Mouse (Mus musculus) intestine, embryonic 15.5 days (tissue): ENCODE results near the gene Tmem255b. TPM values are rescaled to one million over a fixed set of nuclear protein-coding genes. Genes with fewer than 3 reads are reported as not detected.

Experiments
- polyA plus RNA-seq: library from polyadenylated mRNA; unstranded; fragments of >200 nt; fragmentation: Nextera tagmentation; extraction: Ambion mirVana; gene quantifications from 2 replicates; pipeline ENCODE4 v1.2.1, GENCODE M21; 2015

The Tmem255b gene
- polyA plus RNA-seq, 1 experiment from 2014 or later = 2.2 TPM

Other genes with a start within 250 kb of the Tmem255b start
- 51.6 and 56.3 TPM in 2 replicates for gene Grtp1, start 234.6 kb upstream of the Tmem255b start, polyA plus RNA-seq
- gene Adprhl1, start 181.0 kb upstream of the Tmem255b start, polyA plus RNA-seq = 0.24 and 0.43 TPM in 2 replicates
- 16.9 and 19.0 TPM in 2 replicates for gene Dcun1d2, start 147.1 kb upstream of the Tmem255b start, polyA plus RNA-seq
- gene Tmco3, start 147.0 kb upstream of the Tmem255b start, polyA plus RNA-seq = 30.7 TPM in 2 replicates
- gene Tfdp1, start 96.4 kb upstream of the Tmem255b start, polyA plus RNA-seq = 148 and 170 TPM in 2 replicates
- not detected in 2 replicates for gene Atp4b, start 38.4 kb upstream of the Tmem255b start, polyA plus RNA-seq
- gene Grk1, start 30.1 kb upstream of the Tmem255b start, polyA plus RNA-seq = not detected in 2 replicates
- gene Gas6, start 59.3 kb downstream of the Tmem255b start, polyA plus RNA-seq = 50.9 and 57.8 TPM in 2 replicates
- gene 1700029H14Rik, start 127.3 kb downstream of the Tmem255b start, polyA plus RNA-seq = not detected in 2 replicates
- 19.1 and 22.2 TPM in 2 replicates for gene Rasa3, start 242.4 kb downstream of the Tmem255b start, polyA plus RNA-seq